Mouse (Mus musculus) thymus, postnatal 25 days (tissue): ENCODE data around the gene Hist1h4h.
"Not testable (repeated sequence)": the region's sequence is repeated elsewhere in the genome, so short reads cannot be mapped to it uniquely, and the experiment has no call there.

Experiments used
- DNase-seq: peaks from one replicate; pipeline ENCODE4 v3.0.0; 2022

Hist1h4h gene

DNA sequence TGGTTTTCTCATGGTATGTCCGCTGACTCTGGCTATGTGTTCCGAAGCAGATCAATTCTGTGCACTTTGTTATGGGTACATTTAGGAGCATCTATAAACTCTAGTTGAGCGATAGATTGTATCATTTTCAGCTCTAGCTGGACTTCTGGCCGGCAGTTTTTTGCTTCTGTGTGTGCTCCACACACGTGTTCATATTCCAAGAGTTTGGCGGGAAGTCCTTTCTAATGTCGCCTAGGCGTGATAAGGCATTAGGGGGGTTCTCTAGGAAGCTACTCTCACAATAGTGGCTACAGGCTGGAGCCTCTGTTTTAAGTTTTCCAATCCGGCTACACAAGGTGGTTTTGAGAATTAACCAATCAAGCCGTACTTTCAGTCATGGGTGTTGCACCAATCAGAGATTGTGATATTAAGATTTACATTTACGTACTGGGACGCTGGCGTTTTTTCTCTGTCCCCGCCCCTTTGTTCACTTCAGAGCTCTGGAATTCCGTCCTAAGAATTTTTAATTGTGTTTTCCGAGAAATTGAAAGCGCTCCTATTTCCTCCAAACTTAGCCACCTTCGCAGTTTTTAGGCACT lies 25.1 kb downstream of the Hist1h4h start:
- DNase-seq = peak; percentile 74

- no peak for DNase-seq
Measured at GRCm38 (mm10) chr13:23556906-23557305, 26.1 kb downstream of the Hist1h4h start.

GRCm38 (mm10) chr13:23560699-23561098 lies 29.8 kb downstream of the Hist1h4h start:
- DNase-seq = not testable (repeated sequence)

DNA sequence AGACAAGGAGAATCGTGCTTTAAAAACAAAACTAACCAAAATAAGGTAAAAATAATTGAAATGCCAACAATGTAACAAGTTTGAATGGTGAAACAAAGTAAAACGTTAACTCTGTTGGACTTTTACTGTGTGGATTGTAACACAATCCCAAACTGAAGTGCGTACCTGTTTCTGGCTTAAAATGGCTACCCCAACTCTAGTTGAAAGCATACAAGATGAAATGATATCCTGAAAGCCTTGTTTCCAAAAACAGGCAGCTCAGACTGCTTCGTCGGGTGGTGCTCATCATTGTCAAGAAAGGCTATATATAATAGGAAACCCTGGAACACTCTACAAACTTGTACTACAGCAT lies 30.7 kb downstream of the Hist1h4h start:
- not testable (repeated sequence) for DNase-seq

DNA sequence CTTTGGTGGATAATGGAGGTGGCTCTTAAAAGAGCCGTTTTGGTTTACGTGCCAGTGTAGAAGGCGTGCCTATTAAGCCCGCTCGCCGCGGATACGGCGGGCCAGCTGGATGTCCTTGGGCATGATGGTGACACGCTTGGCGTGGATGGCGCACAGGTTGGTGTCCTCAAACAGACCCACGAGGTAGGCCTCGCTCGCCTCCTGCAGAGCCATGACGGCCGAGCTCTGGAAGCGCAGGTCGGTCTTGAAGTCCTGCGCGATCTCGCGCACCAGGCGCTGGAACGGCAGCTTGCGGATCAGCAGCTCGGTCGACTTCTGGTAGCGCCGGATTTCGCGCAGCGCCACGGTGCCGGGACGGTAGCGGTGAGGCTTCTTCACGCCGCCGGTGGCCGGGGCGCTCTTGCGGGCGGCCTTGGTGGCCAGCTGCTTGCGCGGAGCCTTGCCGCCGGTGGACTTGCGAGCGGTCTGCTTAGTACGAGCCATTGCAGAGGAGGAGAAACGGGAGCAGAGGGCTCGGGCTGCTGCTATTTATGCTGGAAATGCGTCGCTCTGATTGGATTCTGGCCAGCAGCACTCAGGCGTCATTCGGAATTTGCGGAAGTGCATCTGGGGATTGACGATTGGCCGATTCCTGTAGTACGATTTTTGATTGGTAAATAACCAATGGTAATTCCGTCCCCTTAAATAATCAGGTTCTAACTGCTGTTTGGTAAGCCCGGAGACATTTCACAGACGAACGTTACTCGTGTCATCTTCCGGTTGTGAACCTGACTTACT lies 31.2 kb downstream of the Hist1h4h start, which contains the start of gene Hist1h3e:
Hist1h3e (minus strand) TSS at position 487 of the 777 bp plus-strand sequence.
- peak; percentile 91 for DNase-seq

- DNase-seq = peak; percentile 42
Measured at GRCm38 (mm10) chr13:23562699-23563462, 32.0 kb downstream of the Hist1h4h start.

DNA sequence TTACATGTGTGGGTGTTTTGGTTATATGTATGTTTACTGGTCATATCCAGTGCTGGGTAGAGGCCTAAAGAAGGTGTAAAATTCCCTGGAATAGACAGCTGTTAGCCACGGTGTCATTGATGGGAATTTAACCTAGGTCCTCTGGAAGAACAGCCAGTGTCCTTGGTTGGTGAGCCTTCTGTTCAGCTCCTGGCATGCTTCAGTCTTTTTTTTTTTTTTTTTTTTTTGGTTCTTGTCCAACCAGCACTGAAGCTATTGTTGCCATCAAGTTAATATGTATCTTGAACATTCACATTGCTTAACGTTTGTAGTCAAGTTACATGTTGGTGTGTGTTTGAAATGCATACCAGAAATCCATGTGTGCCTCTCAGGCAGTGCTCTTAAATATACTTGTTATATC lies 33.6 kb downstream of the Hist1h4h start:
- no peak for DNase-seq

GRCm38 (mm10) chr13:23570261-23571021 lies 39.6 kb downstream of the Hist1h4h start:
- not testable (repeated sequence) for DNase-seq

DNA sequence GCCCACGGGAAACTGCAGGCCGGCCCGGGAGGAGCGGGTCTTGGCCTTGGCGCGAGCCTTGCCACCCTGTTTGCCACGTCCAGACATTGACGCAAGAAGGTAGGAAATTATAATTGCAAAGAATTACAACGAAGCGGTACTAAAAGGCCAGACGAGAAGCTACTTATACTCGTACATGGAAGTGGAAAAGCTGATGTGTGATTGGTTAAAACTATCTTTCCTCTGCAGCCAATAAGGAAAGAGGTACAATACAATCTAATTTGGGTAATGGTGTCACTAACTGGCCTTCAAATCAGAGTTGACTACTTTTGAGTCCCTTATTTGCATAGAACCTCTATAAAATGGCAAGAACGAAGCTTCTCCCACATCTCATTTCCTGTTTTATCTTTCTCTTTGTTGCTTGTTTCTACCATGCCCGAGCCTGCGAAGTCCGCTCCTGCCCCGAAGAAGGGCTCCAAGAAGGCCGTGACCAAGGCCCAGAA lies 40.2 kb downstream of the Hist1h4h start, which contains the start of the genes Hist1h2ae and Hist1h2bg:
Hist1h2ae (minus strand) TSS at position 199 of the 482 bp plus-strand sequence.
Hist1h2bg (plus strand) TSS at position 375 of the 482 bp plus-strand sequence.
- peak; percentile 84 for DNase-seq

DNA sequence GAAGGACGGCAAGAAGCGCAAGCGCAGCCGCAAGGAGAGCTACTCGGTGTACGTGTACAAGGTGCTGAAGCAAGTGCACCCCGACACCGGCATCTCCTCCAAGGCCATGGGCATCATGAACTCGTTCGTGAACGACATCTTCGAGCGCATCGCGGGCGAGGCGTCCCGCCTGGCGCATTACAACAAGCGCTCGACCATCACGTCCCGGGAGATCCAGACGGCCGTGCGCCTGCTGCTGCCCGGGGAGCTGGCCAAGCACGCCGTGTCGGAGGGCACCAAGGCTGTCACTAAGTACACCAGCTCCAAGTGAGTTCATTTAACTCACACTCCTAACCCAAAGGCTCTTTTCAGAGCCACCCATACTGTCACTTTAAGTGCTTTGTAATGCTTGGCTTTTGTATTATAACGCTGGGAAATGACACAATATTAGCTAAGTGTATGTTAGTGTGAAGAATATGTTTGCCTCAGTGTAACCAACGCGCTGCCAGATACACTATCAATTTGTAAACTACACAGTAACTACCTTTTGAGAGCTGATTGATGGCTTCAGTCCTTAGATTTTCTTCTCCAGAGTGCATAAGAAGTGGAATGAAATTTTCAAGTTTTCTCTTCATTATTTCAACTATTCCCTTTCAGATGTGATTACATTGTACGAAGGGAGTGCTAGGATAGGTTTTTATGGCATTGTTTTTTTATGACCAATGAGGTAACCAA lies 40.8 kb downstream of the Hist1h4h start:
- peak; percentile 40 for DNase-seq

GRCm38 (mm10) chr13:23572218-23573033 lies 41.6 kb downstream of the Hist1h4h start:
- DNase-seq = no peak

DNA sequence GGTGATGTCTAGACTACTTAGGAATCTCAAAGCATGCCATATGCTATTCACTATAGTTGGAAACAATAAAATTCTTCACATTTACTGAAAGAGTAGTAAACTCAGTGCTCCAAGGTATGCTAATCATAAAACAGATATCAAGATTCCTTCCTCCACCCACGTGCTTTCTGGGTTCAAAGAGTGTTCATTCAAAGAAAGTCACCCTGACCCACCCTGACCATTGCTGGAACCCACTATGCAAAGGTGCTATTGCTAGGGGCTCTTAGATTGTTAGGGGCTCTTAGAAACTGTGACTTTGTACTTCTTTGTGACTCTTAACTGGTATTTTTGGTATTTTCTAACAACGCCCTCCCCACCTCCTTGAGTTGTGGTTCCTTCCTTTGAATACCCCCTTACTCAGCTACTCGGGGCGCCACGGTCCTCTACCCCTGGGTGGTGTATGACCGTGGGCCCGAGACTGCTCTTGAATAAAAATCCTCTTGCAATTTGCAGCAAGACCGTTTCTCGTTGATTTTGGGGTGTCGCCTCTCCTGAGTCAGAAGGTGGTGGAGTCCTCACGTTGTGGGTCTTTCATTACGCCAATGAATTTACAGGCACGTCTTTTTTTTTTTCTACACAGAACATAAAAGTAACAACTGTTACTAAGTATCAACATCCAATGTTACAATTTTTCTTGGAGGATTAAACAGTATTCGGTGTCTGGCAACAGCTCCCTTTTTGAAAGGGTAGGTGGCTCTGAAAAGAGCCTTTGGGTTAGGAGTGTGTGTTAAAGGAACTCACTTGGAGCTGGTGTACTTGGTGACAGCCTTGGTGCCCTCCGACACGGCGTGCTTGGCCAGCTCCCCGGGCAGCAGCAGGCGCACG lies 42.4 kb downstream of the Hist1h4h start:
- DNase-seq = peak; percentile 42

DNA sequence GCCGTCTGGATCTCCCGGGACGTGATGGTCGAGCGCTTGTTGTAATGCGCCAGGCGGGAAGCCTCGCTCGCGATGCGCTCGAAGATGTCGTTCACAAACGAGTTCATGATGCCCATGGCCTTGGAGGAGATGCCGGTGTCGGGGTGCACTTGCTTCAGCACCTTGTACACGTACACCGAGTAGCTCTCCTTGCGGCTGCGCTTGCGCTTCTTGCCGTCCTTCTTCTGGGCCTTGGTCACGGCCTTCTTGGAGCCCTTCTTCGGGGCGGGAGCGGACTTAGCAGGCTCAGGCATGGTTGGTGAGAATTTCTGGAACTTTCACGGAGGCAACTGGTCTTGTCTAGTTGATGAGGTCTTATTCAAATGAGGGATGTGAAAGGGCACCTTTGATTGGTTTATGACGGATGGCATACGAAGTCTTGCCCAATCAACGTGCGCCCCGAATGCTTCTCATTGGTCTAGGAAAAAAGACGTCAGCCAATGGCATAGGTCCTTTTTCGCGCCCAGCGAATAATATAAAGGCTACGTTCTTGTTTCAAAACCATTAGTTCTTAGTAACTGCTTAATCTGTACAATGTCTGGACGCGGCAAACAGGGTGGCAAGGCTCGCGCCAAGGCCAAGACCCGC lies 43.2 kb downstream of the Hist1h4h start, which contains the start of the genes Hist1h2bf and Hist1h2ad:
Hist1h2bf (minus strand) TSS at position 299 of the 627 bp plus-strand sequence.
Hist1h2ad (plus strand) TSS at position 484 of the 627 bp plus-strand sequence.
- peak; percentile 90 for DNase-seq

DNA sequence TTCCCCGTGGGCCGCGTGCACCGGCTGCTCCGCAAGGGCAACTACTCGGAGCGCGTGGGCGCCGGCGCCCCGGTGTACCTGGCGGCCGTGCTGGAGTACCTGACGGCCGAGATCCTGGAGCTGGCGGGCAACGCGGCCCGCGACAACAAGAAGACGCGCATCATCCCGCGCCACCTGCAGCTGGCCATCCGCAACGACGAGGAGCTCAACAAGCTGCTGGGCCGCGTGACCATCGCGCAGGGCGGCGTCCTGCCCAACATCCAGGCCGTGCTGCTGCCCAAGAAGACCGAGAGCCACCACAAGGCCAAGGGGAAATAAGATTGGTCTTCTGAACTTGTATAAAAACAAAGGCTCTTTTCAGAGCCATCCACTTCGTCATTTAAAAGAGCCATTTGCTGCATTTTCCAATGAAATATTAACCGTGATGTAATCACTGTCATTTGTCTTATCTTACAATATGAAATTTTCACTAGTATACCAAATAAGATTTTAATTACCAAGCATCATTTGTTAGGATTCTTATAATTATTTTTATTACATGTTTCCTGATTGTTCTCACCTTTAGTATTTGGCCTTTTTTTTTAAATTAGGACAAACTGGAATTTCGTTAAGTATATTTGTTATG lies 43.8 kb downstream of the Hist1h4h start:
- not testable (repeated sequence) for DNase-seq

DNA sequence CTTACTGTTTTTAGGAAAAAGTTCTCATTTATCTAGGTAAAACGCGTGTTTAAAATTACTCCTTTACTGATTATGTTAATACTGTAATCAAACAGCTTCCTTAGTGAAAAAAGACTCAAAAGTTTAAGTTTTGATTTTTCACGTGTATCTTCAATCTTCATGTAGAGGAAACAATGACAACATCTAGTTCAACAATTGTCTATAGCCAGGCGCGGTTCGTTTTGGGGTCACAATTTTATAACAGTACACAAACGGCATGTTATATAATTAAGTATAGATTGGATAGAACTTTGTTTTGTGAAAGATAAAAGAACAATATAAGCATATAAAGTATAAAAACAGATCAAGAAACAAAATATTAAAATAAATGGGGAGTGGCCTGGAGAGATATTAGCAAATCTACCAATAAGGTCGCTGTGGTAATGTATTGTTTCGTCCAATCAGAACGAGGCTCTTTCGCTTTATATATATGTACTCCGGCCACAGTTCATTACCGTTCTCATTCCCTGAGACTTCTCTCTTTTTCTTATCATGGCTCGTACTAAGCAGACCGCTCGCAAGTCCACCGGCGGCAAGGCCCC lies 44.5 kb downstream of the Hist1h4h start, which contains the start of gene Hist1h3d:
Hist1h3d (plus strand) TSS at position 493 of the 581 bp plus-strand sequence.
- peak; percentile 65 for DNase-seq

DNA sequence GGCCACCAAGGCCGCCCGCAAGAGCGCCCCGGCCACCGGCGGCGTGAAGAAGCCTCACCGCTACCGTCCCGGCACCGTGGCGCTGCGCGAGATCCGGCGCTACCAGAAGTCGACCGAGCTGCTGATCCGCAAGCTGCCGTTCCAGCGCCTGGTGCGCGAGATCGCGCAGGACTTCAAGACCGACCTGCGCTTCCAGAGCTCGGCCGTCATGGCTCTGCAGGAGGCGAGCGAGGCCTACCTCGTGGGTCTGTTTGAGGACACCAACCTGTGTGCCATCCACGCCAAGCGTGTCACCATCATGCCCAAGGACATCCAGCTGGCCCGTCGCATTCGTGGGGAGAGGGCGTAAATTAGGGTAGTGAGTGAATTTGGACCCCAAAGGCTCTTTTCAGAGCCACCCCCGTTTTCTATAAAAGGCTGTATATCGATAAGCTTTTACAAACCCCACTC lies 45.0 kb downstream of the Hist1h4h start:
- peak; percentile 38 for DNase-seq

DNA sequence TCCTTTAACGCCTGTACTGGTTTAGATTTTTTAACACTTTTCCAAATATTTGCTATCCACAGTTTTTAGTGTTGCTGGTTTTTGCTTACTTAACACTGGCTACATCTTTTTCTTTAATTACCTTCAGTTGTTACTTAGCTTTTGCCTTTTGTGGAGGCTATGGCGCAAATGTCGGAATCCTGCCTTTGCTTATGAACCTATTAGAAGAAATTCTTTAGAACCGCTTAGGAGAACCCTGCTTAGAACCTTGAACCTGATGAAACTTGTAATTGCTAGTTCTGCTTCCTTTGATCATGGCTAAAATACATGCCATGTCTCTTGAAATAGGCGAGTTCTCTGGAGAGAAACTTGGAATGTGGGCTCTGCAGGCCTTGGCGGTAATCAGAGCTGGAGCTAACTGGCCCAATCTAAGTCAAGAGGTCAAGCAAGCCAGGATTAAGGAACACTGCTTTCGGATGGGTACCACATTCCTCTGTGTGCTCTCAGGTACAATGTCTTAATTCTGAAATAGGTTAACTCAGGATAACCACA lies 45.6 kb downstream of the Hist1h4h start:
- no peak for DNase-seq
